Mouse (Mus musculus): ENCODE data around the gene Cd300lb.

- no peak for TF ChIP-seq CTCF (IDR thresholded peaks at IDR 0.05; ENCODE audit: extremely low read depth, insufficient read depth, insufficient read length, insufficient replicate concordance)
- no peak for TF ChIP-seq POLR2A (IDR thresholded peaks at IDR 0.05; ENCODE audit: low read depth, low read length)
Observed at GRCm38 (mm10) chr11:114917120-114917519, 17.1 kb downstream of the Cd300lb start.
